In the genomic region with DNA sequence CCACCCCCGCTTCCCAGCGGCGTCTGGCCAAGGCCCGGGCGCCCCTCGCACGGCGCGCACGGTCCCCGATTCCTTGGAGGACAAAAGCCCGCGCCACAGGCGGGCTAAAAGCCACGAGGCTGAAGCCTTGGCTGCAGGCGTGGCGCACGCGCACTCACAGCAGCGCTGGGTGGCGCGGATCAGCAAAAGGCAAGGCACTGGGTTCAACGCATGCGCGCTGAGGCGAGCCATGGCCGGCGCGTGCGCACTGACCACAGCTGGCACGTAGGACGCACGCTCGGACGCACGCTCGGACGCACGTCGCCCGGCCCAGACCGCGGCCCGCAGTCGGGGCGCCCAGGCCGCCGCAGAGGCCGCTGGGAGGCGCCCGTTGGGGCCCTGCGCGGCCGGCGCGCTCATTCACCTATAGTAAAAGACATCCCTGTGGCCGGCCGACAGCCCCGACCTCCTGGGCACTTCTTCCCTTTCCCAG, we compare ENCODE assay signal across 8 mouse cellular contexts. TPM values are rescaled to one million over a fixed set of nuclear protein-coding genes. Genes with fewer than 3 reads are reported as not detected.
DNase-seq lines count a peak whose midpoint lies in the region; ATAC-seq lines count a peak whose summit lies in the region.

No protein-coding gene starts in this region.

- ATAC-seq in common myeloid progenitor, adult 5-6 weeks (replicated peaks; ENCODE audit: low read depth, poor library complexity, severe bottlenecking): peak; percentile 56
- ATAC-seq in megakaryocyte progenitor cell, adult 5-6 weeks (replicated peaks; ENCODE audit: poor library complexity): peak; percentile 56

- peak; percentile 99 for DNase-seq in ZHBTc4 (ENCODE audit: low read depth, low spot score)
- DNase-seq in gastrocnemius, adult 8-10 months (ENCODE audit: low spot score in 2 of 2): peak; percentile 94 to 98
- peak; percentile 98 for DNase-seq in induced T-regulatory cell, adult 2 months (ENCODE audit: low read depth)
- peak; percentile 94 to 97 for DNase-seq in left cerebral cortex, adult 9 months (ENCODE audit: low spot score in 2 of 2)
- peak; percentile 98 for DNase-seq in right cerebral cortex, postnatal 14 days
- peak; percentile 94 to 98 for DNase-seq in urinary bladder, postnatal 36 days (ENCODE audit: low spot score in 2 of 2)

RNA-seq across cellular contexts. Expression of a gene that starts 0.6 kb away (rescaled TPM):
- total RNA-seq in common myeloid progenitor, adult 5-6 weeks (2017): 76.2 and 113 TPM in 2 replicates
- total RNA-seq in gastrocnemius, adult 8-10 months (2022): 100 to 1,000 TPM; 120 to 138 (median 131) TPM
- total RNA-seq in megakaryocyte progenitor cell, adult 5-6 weeks (2015): 91.1 and 96.6 TPM in 2 replicates
- total RNA-seq in megakaryocyte progenitor cell, adult 5-6 weeks (2017): 82.8 and 90.8 TPM in 2 replicates

RNA-seq across cellular contexts. Expression of a gene that starts 7.9 kb away (rescaled TPM):
- total RNA-seq in common myeloid progenitor, adult 5-6 weeks (2017): 141 and 186 TPM in 2 replicates
- 100 to 1,000 TPM; 691 to 868 (median 797) TPM for total RNA-seq in gastrocnemius, adult 8-10 months (2022)
- 202 and 210 TPM in 2 replicates for total RNA-seq in megakaryocyte progenitor cell, adult 5-6 weeks (2015)
- 184 and 263 TPM in 2 replicates for total RNA-seq in megakaryocyte progenitor cell, adult 5-6 weeks (2017)

RNA-seq across cellular contexts. Expression of a gene that starts 11.3 kb away (rescaled TPM):
- 9.5 and 14.3 TPM in 2 replicates for total RNA-seq in common myeloid progenitor, adult 5-6 weeks (2017)
- 1 to 10 TPM; 4.2 to 6.3 (median 4.7) TPM for total RNA-seq in gastrocnemius, adult 8-10 months (2022)
- total RNA-seq in megakaryocyte progenitor cell, adult 5-6 weeks (2015): 1.9 and 4.3 TPM in 2 replicates
- total RNA-seq in megakaryocyte progenitor cell, adult 5-6 weeks (2017): 2.7 and 7.9 TPM in 2 replicates

RNA-seq across cellular contexts. Expression of a gene that starts 34.7 kb away (rescaled TPM):
- 67.2 and 80.0 TPM in 2 replicates for total RNA-seq in common myeloid progenitor, adult 5-6 weeks (2017)
- total RNA-seq in gastrocnemius, adult 8-10 months (2022): 10 to 100 TPM in 3 of 4 experiments, 1 to 10 TPM in 1; 9.9 to 13.1 (median 10.8) TPM
- total RNA-seq in megakaryocyte progenitor cell, adult 5-6 weeks (2015): 29.9 and 35.3 TPM in 2 replicates
- 33.5 and 51.0 TPM in 2 replicates for total RNA-seq in megakaryocyte progenitor cell, adult 5-6 weeks (2017)

RNA-seq across cellular contexts. Expression of a gene that starts 42.5 kb away (rescaled TPM):
- 0.55 TPM in 1 of 2 replicates, not detected in the other for total RNA-seq in common myeloid progenitor, adult 5-6 weeks (2017)
- total RNA-seq in gastrocnemius, adult 8-10 months (2022): under 1 TPM in 2 of 4 experiments, not detected in 2; 0.27 to 0.36 TPM
- total RNA-seq in megakaryocyte progenitor cell, adult 5-6 weeks (2015): not detected in 2 replicates
- total RNA-seq in megakaryocyte progenitor cell, adult 5-6 weeks (2017): not detected in 2 replicates

Comparison
In these comparisons a context has a peak if more than half of its experiments do, and no peak if none do; other contexts are left out.
1. Peak in every context shown above with its lines: DNase-seq and ATAC-seq.